Mouse (Mus musculus) gastrocnemius, adult 2 months (tissue): Measurements from ENCODE around the gene Psme2. TPM values are rescaled to one million over a fixed set of nuclear protein-coding genes. Genes with fewer than 3 reads are reported as not detected.
A peak's percentile ranks its signal among the peaks of the same experiment; 100 is the strongest.

ENCODE experiments used
- DNase-seq: peaks from one replicate; pipeline ENCODE4 v3.0.0; 2022
- H3K27ac ChIP-seq: fragments of 200-600 bp; 2 replicates; pipeline ENCODE4 v1.8.1; 2022; ENCODE audit warnings: mild to moderate bottlenecking
- H3K4me3 ChIP-seq: fragments of 200-600 bp; 2 replicates; pipeline ENCODE4 v1.8.1; 2022; ENCODE audit warnings: mild to moderate bottlenecking, moderate library complexity
- CTCF ChIP-seq: fragments of 200-600 bp; IDR thresholded peaks from 2 replicates; pipeline ENCODE4 v1.8.1; 2022; ENCODE audit warnings: antibody characterized with exemption, mild to moderate bottlenecking, moderate library complexity
- intact Hi-C: fragments of 180-260 bp; cut with DNase I; formaldehyde crosslinking; loops from one replicate; pipeline ENCODE4 v1.15.1; 2025
- total RNA-seq, 2 experiments: library from RNA; stranded (reverse); gene quantifications; 2 replicates each; pipeline ENCODE4 v1.2.3; 2021

Gene Psme2
- total RNA-seq, 2 experiments from 2014 or later: 33.8 to 54.8 TPM

DNA sequence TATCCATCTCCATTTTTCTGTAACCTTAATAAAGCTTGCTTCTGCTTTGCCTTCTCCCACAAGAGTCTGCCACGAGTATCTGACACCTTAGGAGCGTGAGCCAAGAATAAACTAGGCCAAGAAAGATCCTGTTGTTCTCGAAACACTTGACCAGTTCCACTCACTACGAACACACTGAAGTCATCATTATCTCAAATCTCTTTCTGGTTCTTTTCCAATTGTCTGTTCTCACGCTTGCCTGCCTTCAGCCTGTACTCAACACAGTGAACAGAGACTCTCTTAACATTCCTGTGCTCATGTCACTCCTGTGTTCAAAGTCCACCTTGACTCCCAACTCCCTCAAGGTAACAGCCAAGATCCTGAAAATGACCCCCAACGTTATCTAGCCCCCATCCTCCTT lies 22.4 kb upstream of the Psme2 start:
- no peak for DNase-seq
- TF ChIP-seq CTCF: no peak
- Histone ChIP-seq H3K4me3 (no peak overlapping the region), H3K27ac (no peak overlapping the region)
- intact Hi-C loops: no loop called here

DNA sequence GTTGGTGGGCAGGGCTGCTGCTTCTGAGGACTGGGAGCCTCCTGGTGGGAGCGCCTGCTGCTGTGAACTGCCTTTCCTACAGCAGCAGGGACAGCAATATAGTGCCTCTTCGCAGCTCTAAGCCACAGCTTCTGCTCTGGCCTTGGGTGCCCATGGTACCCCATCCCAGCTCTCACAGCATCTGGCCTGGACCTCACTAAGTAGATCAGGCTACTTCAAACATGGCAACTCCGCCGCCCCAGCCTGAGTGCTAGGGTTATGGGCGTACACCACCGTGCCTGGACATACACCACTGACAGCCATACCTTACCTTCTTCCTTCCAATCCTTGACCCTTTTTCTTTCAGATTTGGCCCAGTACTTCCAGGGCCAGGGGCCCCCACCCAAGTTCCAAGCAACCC lies 17.4 kb upstream of the Psme2 start:
- no peak for TF ChIP-seq CTCF
- no peak overlapping the region for H3K4me3 ChIP-seq
- intact Hi-C loops: no loop called here
- DNase-seq: no peak
- no peak overlapping the region for H3K27ac ChIP-seq

DNA sequence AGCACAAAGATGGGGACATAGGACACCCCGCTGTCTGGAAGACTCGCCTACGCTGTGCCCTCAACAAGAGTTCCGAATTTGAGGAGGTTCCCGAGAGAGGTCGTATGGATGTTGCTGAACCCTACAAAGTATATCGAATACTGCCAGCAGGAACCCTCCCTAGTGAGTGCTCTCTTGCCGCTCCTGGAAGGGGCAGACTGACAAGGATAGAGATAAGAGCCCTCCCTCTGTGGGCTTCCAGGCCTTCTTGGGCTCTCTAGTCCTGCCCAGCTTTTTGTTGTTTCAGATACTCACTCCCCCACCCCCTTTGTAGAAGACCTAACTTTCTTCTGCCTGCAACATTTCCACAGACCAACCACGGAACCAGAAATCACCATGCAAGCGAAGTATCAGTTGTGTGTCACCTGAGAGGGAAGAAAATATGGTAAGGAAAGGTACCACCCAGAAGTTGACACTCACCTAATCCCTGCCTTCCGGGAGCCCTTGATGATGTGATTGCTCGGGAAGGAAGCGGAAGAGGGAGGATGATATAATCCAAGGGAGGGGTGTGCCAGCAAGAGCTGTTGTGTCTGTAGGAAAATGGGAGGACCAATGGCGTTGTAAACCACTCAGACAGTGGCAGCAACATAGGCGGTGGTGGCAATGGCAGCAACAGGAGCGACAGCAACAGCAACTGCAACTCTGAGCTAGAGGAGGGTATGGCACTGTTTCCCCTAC lies 15.0 kb upstream of the Psme2 start:
- Histone ChIP-seq H3K4me3 (no peak overlapping the region), H3K27ac (no peak overlapping the region)
- DNase-seq: no peak
- intact Hi-C loops: no loop called here
- no peak for TF ChIP-seq CTCF

DNA sequence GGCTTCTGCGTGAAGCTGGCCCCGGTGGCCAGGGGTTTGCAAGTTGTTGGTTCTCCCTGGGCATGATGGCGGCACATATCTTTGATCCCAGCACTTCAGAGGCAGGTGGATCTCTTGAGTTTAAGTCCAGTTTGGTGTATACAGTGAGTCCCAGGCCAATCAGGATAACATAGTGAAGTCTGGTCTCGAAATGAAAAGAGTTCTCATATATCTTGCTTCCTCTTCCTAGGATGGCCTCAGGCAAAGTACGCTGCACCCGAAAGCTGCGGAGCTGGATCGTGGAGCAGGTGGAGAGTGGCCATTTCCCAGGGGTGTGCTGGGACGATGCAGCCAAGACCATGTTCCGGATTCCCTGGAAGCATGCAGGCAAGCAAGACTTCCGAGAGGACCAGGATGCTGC lies 13.9 kb upstream of the Psme2 start:
- TF ChIP-seq CTCF: no peak
- no peak for DNase-seq
- peak overlapping the region; percentile 84 for H3K4me3 ChIP-seq
- H3K27ac ChIP-seq: peak overlapping the region; percentile 88
- intact Hi-C loops: loop anchor here (5.0 kb wide), 1 partner anchor 48 kb away; no protein-coding TSS in a partner anchor

DNA sequence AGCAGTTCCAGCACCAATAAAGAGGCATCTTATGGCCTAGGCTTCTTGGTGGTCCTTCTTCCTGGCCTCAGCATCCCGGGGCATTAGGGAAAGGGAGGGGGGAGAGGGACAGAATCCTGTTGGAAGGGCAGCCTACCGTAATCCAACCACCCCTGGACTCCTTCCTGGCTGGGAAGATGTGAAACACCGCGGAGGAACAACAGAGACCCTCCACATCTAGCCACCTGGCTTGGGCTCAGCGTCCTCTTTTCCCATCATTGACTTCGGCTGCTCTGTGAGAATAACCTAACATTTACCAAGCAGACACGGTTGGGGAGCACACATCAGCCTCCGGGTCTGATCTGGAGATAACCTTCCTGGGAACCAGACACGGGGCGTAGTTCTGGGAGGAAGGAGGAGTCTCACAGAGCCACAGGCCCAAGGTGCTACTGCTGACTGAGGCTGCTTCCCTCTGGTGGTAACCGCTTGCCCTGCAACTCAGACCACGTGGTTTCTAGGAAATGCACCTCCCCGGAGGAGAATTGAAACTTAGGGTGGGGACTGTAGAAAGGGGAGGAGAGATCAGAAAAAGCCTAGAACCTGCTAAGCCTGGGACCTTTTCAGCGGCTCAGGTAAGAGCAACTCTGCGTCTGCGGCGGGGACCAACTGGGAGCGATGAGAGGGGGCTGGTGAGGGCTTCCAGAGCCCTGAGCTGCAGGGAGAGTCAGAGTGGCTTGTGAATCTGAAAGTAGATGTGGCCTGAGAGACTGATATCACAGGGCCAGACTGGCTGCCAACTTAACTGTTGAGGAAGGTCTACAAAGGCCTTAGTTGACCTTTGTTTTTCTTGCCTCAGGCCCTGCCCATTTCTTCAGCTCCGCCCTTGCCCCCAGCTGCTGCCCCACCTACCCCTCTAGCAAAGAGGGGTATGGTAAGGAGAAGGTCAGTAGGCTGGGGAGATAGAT lies 13.0 kb upstream of the Psme2 start:
- Histone ChIP-seq H3K27ac (peak overlapping the region; percentile 88), H3K4me3 (peak overlapping the region; percentile 84)
- no peak; the same call in none of the 2 replicates for TF ChIP-seq CTCF
- intact Hi-C loops: loop anchor here (2.0 to 5.0 kb wide), 2 partner anchors 47 to 107 kb away; no protein-coding TSS in a partner anchor
- DNase-seq: peak; percentile 91

DNA sequence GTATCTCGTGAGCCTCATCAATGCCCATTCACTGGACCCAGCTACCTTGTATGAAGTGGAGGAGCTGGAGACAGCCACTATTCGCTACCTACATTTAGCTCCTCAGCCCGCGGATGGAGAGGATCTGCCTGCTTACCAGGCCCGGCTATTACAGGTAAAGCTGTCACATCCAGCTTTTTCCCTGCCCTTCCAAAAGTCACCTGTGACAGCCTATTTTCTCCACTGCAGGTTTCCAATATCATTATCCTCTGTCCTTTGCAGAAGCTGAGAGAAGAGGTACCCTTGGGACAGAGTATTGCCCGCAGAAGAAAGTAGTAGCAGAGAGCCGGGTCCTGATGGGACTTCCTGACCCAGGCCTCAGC lies 12.3 kb upstream of the Psme2 start, which contains the start of gene Irf9:
Irf9 (plus strand) TSS at position 301 of the 362 bp plus-strand sequence.
- no peak for DNase-seq
- no peak for TF ChIP-seq CTCF
- H3K4me3 ChIP-seq: peak within 1 kb of the TSS; percentile 84
- H3K27ac ChIP-seq: peak within 1 kb of the TSS; percentile 88
- intact Hi-C loops: loop anchor here (2.0 to 5.0 kb wide), 2 partner anchors 46 to 106 kb away; no protein-coding TSS in a partner anchor

DNA sequence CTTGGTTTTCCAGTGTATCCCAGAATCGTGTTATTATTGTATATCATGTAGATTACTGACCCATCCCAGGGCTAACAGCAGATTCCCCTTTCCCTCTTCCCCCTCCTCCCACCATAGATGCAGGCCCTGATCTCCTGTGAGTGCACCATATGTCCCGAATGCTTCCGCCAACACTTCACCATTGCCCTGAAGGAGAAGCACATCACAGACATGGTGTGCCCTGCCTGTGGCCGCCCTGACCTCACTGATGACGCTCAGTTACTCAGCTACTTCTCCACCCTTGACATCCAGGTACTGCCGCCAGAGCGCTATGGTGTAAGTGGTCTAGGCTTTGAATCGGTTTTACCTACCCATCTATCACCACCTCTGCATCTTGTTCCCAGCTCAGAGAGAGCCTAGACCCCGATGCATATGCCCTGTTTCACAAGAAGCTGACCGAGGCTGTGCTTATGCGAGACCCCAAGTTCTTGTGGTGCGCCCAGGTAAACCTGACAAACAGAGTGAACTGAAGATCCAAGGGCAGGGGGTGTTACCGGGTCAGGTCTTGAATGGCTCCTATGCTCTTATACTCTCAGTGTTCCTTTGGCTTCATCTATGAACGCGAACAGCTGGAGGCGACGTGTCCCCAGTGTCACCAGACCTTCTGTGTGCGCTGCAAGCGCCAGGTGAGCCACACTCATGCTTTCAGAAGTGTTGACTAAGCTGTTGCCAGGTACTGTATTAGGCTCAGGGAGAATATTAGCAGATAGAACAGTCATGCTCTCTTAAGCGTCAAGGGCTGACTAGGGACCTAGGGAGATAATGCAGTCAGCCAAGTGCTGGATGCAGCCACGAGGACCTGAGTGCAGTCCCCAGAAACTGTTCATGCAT lies 7.8 kb upstream of the Psme2 start:
- DNase-seq: no peak
- no peak for TF ChIP-seq CTCF
- no peak overlapping the region for H3K27ac ChIP-seq
- intact Hi-C loops: no loop called here
- no peak overlapping the region for H3K4me3 ChIP-seq

DNA sequence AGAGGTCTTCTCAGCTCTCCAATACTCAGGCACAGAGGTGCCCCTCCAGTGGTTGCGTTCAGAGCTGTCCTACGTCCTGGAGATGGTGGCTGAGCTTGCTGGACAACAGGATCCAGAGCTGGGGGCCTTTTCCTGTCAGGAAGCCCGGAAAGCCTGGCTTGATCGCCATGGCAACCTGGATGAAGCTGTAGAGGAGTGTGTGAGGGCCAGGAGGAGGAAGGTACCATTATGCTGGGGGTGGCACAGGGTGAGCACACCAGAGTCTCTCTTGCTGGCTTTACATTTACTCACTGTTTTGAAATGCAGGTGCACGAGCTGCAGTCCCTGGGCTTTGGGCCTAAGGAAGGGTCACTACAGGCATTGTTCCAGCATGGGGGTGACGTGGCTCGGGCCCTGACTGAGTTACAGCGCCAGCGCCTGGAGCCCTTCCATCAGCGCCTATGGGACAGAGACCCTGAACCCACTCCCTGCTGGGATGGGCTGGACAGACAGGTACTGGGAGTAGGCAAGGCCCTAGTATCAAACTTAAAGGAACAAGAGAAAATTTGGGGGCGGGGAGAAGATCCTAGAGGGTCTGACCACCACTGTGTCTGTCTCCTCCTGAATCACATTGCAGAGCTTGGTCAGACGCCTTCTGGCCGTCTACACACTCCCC lies 5.2 kb upstream of the Psme2 start:
- no peak for TF ChIP-seq CTCF
- intact Hi-C loops: no loop called here
- Histone ChIP-seq H3K27ac (no peak overlapping the region), H3K4me3 (no peak overlapping the region)
- no peak for DNase-seq

DNA sequence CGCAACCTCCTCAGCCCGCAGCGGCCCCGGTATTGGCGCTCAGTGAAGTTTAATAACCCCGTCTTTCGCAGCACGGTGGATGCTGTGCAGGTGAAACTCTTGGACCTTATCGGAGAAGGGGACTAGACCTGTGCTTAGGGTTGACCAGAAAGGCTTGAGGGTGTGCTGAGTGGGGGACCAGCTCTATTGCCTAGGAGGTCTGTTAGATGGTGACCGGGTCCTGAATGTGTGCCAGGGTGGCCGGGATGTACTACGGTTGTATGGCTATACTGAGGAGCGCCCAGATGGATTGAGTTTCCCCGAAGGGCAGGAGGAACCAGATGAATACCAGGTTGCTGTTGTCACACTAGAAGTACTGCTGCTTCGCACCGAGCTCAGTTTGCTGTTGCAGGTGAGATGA lies 1.3 kb upstream of the Psme2 start:
- H3K4me3 ChIP-seq: peak overlapping the region; percentile 74
- peak overlapping the region; percentile 98 for H3K27ac ChIP-seq
- intact Hi-C loops: no loop called here
- no peak for TF ChIP-seq CTCF
- peak; percentile 53 for DNase-seq

DNA sequence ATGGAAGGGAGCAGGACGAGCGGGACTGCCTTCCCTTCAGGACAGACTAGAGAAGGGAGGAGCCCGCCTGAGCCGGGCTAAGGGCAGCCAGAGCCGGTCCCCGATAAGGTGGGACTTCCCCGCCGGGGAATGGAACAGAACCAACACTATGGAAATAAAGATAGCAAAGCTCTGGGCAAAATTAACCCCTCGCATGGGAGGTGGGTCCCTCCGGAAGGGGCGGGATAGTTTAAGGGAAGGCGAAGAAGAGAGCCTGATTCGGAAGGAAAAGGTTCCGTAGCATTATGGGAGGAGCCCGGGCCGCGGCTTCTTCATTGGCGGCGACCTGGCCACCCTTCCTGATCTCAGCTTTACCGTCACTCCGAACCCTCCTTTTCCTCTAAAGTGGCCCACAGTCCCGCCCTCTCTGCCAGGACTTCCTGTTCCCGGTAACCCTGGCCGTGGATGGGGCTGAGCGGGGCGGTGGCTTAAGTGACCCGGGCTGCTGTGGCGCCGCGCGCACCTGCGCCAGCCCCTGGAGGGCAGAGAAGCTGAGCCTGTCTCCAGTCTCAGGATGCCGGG lies 498 bp upstream of the Psme2 start, which contains the start of gene Rnf31:
Rnf31 (plus strand) TSS at position 378 of the 561 bp plus-strand sequence.
- Histone ChIP-seq H3K4me3 (peak within 1 kb of the TSS; percentile 74), H3K27ac (peak within 1 kb of the TSS; percentile 98)
- TF ChIP-seq CTCF: no peak
- intact Hi-C loops: loop anchor here (1.0 kb wide), 2 partner anchors 16 to 80 kb away; partner anchors contain the start of genes Fitm1 and Gmpr2
- peak; percentile 97 for DNase-seq

DNA sequence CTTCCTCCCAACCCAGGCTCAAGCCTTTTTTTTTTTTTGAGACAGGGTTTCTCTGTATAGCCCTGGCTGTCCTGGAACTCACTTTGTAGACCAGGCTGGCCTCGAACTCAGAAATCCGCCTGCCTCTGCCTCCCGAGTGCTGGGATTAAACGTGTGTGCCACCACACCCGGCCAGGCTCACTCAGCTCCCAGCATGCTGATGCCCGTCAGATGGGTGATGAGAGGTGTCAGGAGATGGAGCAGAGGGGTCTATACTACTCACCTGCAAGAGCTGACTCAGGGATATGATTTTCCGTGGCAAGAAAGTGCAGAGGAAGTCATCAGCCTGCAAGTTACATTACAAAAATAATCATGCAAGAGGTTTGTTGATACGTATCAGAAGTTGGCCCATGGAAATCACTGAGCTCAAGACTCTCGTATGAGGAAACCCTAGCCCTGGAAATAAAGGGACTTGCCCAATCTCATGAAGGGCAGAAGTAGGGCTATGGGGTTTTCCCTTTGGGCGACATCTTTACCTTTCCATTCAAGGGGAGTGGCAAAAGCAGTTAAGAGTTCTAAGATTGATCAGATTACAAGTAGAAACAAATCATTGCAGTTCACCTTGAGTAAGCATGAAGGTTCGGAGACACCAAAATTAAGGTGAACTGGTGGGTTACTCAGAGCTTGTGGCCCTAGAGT lies 1.0 kb downstream of the Psme2 start:
- Histone ChIP-seq H3K4me3 (peak overlapping the region; percentile 74), H3K27ac (peak overlapping the region; percentile 98)
- no peak for TF ChIP-seq CTCF
- intact Hi-C loops: no loop called here
- DNase-seq: no peak
